Mouse (Mus musculus) liver, adult 2 months (tissue): ENCODE data around the gene Ddc.

Experiments
- CTCF ChIP-seq: fragments of 200-500 bp; IDR thresholded peaks from 2 replicates; pipeline ENCODE4 v1.5.1; 2011; ENCODE audit warnings: low read depth, low read length, control low read depth
- POLR2A ChIP-seq: fragments of 200-500 bp; IDR thresholded peaks from 2 replicates; pipeline ENCODE4 v1.6.1; 2011; ENCODE audit warnings: low read length, control low read depth; ENCODE audit not compliant: insufficient read depth; ENCODE audit errors: extremely low read depth

GRCm38 (mm10) chr11:11929059-11929458 lies 31.1 kb upstream of the Ddc start:
- TF ChIP-seq CTCF: no peak
- TF ChIP-seq POLR2A: no peak
